Mouse (Mus musculus) stomach, embryonic 14.5 days (tissue): ENCODE data around the gene Dok5. TPM values are rescaled to one million over a fixed set of nuclear protein-coding genes. Genes with fewer than 3 reads are reported as not detected.

Experiments used
- ATAC-seq: fragments of 200-750 bp; cut with Nextera tagmentation; 2 replicates; pipeline ENCODE4 v1.8.0; 2017; ENCODE audit warnings: low read depth, moderate TSS enrichment; ENCODE audit not compliant: insufficient number of reproducible peaks, insufficient read depth, low FRiP score
- H3K27ac ChIP-seq: fragments of 300-500 bp; sonication (generic); 2 replicates; pipeline ENCODE4 v1.5.1; 2014; ENCODE audit warnings: mild to moderate bottlenecking, low read length, moderate library complexity, mixed read lengths
- H3K27me3 ChIP-seq: fragments of 300-500 bp; sonication (generic); 2 replicates; pipeline ENCODE4 v1.6.1; 2014; ENCODE audit warnings: low read length, control low read depth, mixed read lengths; ENCODE audit not compliant: control insufficient read depth, insufficient read depth
- H3K36me3 ChIP-seq: fragments of 300-500 bp; sonication (generic); 2 replicates; pipeline ENCODE4 v1.6.1; 2014; ENCODE audit warnings: mild to moderate bottlenecking, control low read depth, low read length, moderate library complexity, mixed read lengths; ENCODE audit not compliant: control insufficient read depth, insufficient read depth
- H3K4me1 ChIP-seq: fragments of 300-500 bp; sonication (generic); 2 replicates; pipeline ENCODE4 v1.6.1; 2014; ENCODE audit warnings: low read length, control low read depth, mixed read lengths; ENCODE audit not compliant: control insufficient read depth, insufficient read depth
- H3K4me2 ChIP-seq: fragments of 300-500 bp; sonication (generic); replicated peaks from 2 replicates; pipeline ENCODE4 v1.6.1; 2014; ENCODE audit warnings: low read depth, low read length, control low read depth
- H3K4me3 ChIP-seq: fragments of 300-500 bp; sonication (generic); 2 replicates; pipeline ENCODE4 v1.5.1; 2014; ENCODE audit warnings: low read depth, low read length, control low read depth
- H3K9ac ChIP-seq: fragments of 300-500 bp; sonication (generic); replicated peaks from 2 replicates; pipeline ENCODE4 v1.6.1; 2014; ENCODE audit warnings: low read depth, mild to moderate bottlenecking, control low read depth, low read length, moderate library complexity, mixed read lengths
- H3K9me3 ChIP-seq: fragments of 300-500 bp; sonication (generic); 2 replicates; pipeline ENCODE4 v1.6.1; 2016; ENCODE audit warnings: low read depth, low read length, control low read depth; ENCODE audit not compliant: control insufficient read depth
- WGBS: fragments of 180-500 bp; shearing (Covaris S2); extraction: QIAGEN DNeasy Blood & Tissue Kit; methylation state at CpG from one replicate; pipeline ENCODE4 v1.1.7; 2014; 5-methylcytosine and 5-hydroxymethylcytosine counted together
- polyA plus RNA-seq: library from polyadenylated mRNA; unstranded; fragments of >200 nt; fragmentation: Nextera tagmentation; extraction: Ambion mirVana; gene quantifications from 2 replicates; pipeline ENCODE4 v1.2.1, GENCODE M21; 2014

Gene Dok5
- polyA plus RNA-seq, 1 experiment from 2014 or later = 2.6 TPM

GRCm38 (mm10) chr2:170884209-170884801, 152.7 kb downstream of the Dok5 start:
- Histone ChIP-seq H3K36me3 (no peaks in the 10 kb centered on the region), H3K27me3 (no peaks in the 10 kb centered on the region), H3K9me3 (no peaks in the 10 kb centered on the region), H3K4me2 (no peak overlapping the region), H3K27ac (no peak overlapping the region), H3K4me1 (no peaks in the 10 kb centered on the region), H3K4me3 (no peak overlapping the region), H3K9ac (no peak overlapping the region)
- no peak for ATAC-seq
- WGBS = 37% methylated on average over 4 of the region's 4 CpGs

GRCm38 (mm10) chr2:170887984-170888383, 156.4 kb downstream of the Dok5 start:
- Histone ChIP-seq H3K27me3 (no peaks in the 10 kb centered on the region), H3K9me3 (no peaks in the 10 kb centered on the region), H3K9ac (no peak overlapping the region), H3K36me3 (no peaks in the 10 kb centered on the region), H3K27ac (no peak overlapping the region), H3K4me2 (no peak overlapping the region), H3K4me3 (no peak overlapping the region), H3K4me1 (no peaks in the 10 kb centered on the region)
- no peak for ATAC-seq
- WGBS = 53% methylated on average over 9 of the region's 9 CpGs

GRCm38 (mm10) chr2:170895096-170895495, 163.5 kb downstream of the Dok5 start:
- Histone ChIP-seq H3K4me1 (no peaks in the 10 kb centered on the region), H3K9ac (no peak overlapping the region), H3K4me3 (no peak overlapping the region), H3K27me3 (no peaks in the 10 kb centered on the region), H3K27ac (no peak overlapping the region), H3K4me2 (no peak overlapping the region), H3K36me3 (no peaks in the 10 kb centered on the region), H3K9me3 (no peaks in the 10 kb centered on the region)
- no peak for ATAC-seq
- 67% methylated on average over 8 of the region's 8 CpGs for WGBS

- H3K27ac ChIP-seq = no peak overlapping the region
- 73% methylated on average over 13 of the region's 13 CpGs for WGBS
These were observed 170.8 kb downstream of the Dok5 start for GRCm38 (mm10) chr2:170902204-170903028.

GRCm38 (mm10) chr2:170903029-170903306, 171.4 kb downstream of the Dok5 start:
- H3K9me3 ChIP-seq = 0 out of 2 replicates have a peak, but pooled peaks cover 3% of the 10 kb centered on the region
- H3K27me3 ChIP-seq = no peaks in the 10 kb centered on the region
- WGBS = 82% methylated on average over 7 of the region's 7 CpGs
- H3K4me2 ChIP-seq = no peak overlapping the region
- ATAC-seq = no peak
- no peaks in the 10 kb centered on the region for H3K36me3 ChIP-seq
- H3K9ac ChIP-seq = no peak overlapping the region
- H3K27ac ChIP-seq = no peak overlapping the region
- no peaks in the 10 kb centered on the region for H3K4me1 ChIP-seq
- no peak overlapping the region for H3K4me3 ChIP-seq

More at GRCm38 (mm10) chr2:170902204-170903028, 170.8 kb downstream of the Dok5 start:
- 0 out of 2 replicates have a peak, but pooled peaks cover 3% of the 10 kb centered on the region for H3K9me3 ChIP-seq
- no peak overlapping the region for H3K4me2 ChIP-seq
- H3K4me3 ChIP-seq = no peak overlapping the region
- ATAC-seq = no peak
- no peak overlapping the region for H3K9ac ChIP-seq
- H3K4me1 ChIP-seq = no peaks in the 10 kb centered on the region
- no peaks in the 10 kb centered on the region for H3K36me3 ChIP-seq
- H3K27me3 ChIP-seq = no peaks in the 10 kb centered on the region

GRCm38 (mm10) chr2:170903367-170903766, 171.8 kb downstream of the Dok5 start:
- Histone ChIP-seq H3K4me2 (no peak overlapping the region), H3K4me3 (no peak overlapping the region), H3K4me1 (no peaks in the 10 kb centered on the region), H3K27ac (no peak overlapping the region), H3K9me3 (0 out of 2 replicates have a peak, but pooled peaks cover 3% of the 10 kb centered on the region), H3K9ac (no peak overlapping the region), H3K36me3 (no peaks in the 10 kb centered on the region), H3K27me3 (no peaks in the 10 kb centered on the region)
- no peak for ATAC-seq
- WGBS = 96% methylated on average over 9 of the region's 9 CpGs

GRCm38 (mm10) chr2:170912589-170913223, 181.1 kb downstream of the Dok5 start:
- no peak overlapping the region for H3K4me2 ChIP-seq
- H3K27me3 ChIP-seq = no peaks in the 10 kb centered on the region
- no peak overlapping the region for H3K4me3 ChIP-seq
- 31% methylated on average over 13 of the region's 13 CpGs for WGBS
- no peaks in the 10 kb centered on the region for H3K9me3 ChIP-seq
- no peaks in the 10 kb centered on the region for H3K36me3 ChIP-seq
- H3K27ac ChIP-seq = no peak overlapping the region
- H3K9ac ChIP-seq = no peak overlapping the region
- no peaks in the 10 kb centered on the region for H3K4me1 ChIP-seq
- ATAC-seq = no peak

- Histone ChIP-seq H3K27me3 (no peaks in the 10 kb centered on the region), H3K4me1 (no peaks in the 10 kb centered on the region), H3K36me3 (no peaks in the 10 kb centered on the region), H3K9me3 (no peaks in the 10 kb centered on the region), H3K4me2 (no peak overlapping the region), H3K27ac (no peak overlapping the region), H3K9ac (no peak overlapping the region), H3K4me3 (no peak overlapping the region)
- no peak for ATAC-seq
- WGBS = 80% methylated on average over 11 of the region's 11 CpGs
These were observed 182.3 kb downstream of the Dok5 start for GRCm38 (mm10) chr2:170913863-170914262.
